Mouse (Mus musculus) MEL (cell line): ENCODE measurements at regions not wholly inside any gene's neighbourhood (a gene's known extent, or its start where the extent isn't known, plus 50 kb on each side); places are given as distances from the start of the nearest gene placed in this dataset.

Experiments used
- CTCF ChIP-seq, 3 experiments: IDR thresholded peaks in 2 of 3; conservative IDR thresholded peaks in 1 of 3; 2 replicates each; pipeline ENCODE4 v1.5.1; 2011 to 2012; ENCODE audit warnings: low read length in 3 of 3, low read depth in 2 of 3, mild to moderate bottlenecking in 2 of 3, improper control_type of control experiment in 1 of 3, inconsistent platforms in 1 of 3, mixed read lengths in 1 of 3, moderate library complexity in 1 of 3; ENCODE audit not compliant: control insufficient read depth in 1 of 3, insufficient read depth in 1 of 3, poor library complexity in 1 of 3, severe bottlenecking in 1 of 3
- GABPA ChIP-seq: IDR thresholded peaks from 2 replicates; pipeline ENCODE4 v1.6.1; 2012; ENCODE audit warnings: low read depth, mild to moderate bottlenecking, inconsistent platforms, low read length, improper control_type of control experiment, moderate library complexity
- GATA1 ChIP-seq: IDR thresholded peaks from 2 replicates; pipeline ENCODE4 v1.6.1; 2011; ENCODE audit warnings: low read depth, low read length, improper control_type of control experiment
- MAX ChIP-seq: IDR thresholded peaks from 2 replicates; pipeline ENCODE4 v1.6.1; 2011; ENCODE audit warnings: low read length, improper control_type of control experiment
- MAZ ChIP-seq: IDR thresholded peaks from 2 replicates; pipeline ENCODE4 v1.6.1; 2012; ENCODE audit warnings: low read depth, mild to moderate bottlenecking, inconsistent platforms, low read length, improper control_type of control experiment
- MEF2A ChIP-seq: IDR thresholded peaks from 2 replicates; pipeline ENCODE4 v1.6.1; 2014; ENCODE audit warnings: low read depth, mild to moderate bottlenecking, inconsistent platforms, low read length, improper control_type of control experiment; ENCODE audit not compliant: poor library complexity, insufficient replicate concordance, severe bottlenecking; ENCODE audit errors: extremely low read depth
- MXI1 ChIP-seq: IDR thresholded peaks from 2 replicates; pipeline ENCODE4 v1.6.1; 2011; ENCODE audit warnings: mild to moderate bottlenecking, low read depth, low read length, improper control_type of control experiment
- MYC ChIP-seq: IDR thresholded peaks from 2 replicates; pipeline ENCODE4 v1.6.1; 2011; ENCODE audit warnings: low read depth, mild to moderate bottlenecking, low read length, improper control_type of control experiment, moderate library complexity
- POLR2A ChIP-seq, 2 experiments: IDR thresholded peaks; 2 replicates each; pipeline ENCODE4 v1.6.1; 2011 to 2012; ENCODE audit warnings: low read length in 2 of 2, mild to moderate bottlenecking in 2 of 2, control low read depth in 1 of 2, improper control_type of control experiment in 1 of 2, low read depth in 1 of 2, moderate library complexity in 1 of 2; ENCODE audit not compliant: control insufficient read depth in 1 of 2, insufficient read depth in 1 of 2, poor library complexity in 1 of 2
- POLR2AphosphoS2 ChIP-seq: IDR thresholded peaks from 2 replicates; pipeline ENCODE4 v1.6.1; 2011; ENCODE audit warnings: low read length, improper control_type of control experiment
- RCOR1 ChIP-seq: IDR thresholded peaks from 2 replicates; pipeline ENCODE4 v1.6.1; 2012; ENCODE audit warnings: low read depth, mild to moderate bottlenecking, inconsistent platforms, low read length, improper control_type of control experiment
- ZNF384 ChIP-seq: IDR thresholded peaks from 2 replicates; pipeline ENCODE4 v1.6.1; 2012; ENCODE audit warnings: low read depth, mild to moderate bottlenecking, inconsistent platforms, low read length, improper control_type of control experiment

- no peak for TF ChIP-seq CTCF (IDR thresholded peaks at IDR 0.05 in 2 of 3, conservative IDR thresholded peaks at IDR 0.05 in 1 of 3; ENCODE audit: control insufficient read depth in 1 of 3, insufficient read depth in 1 of 3, low read depth in 2 of 3, low read length in 3 of 3, poor library complexity in 1 of 3, severe bottlenecking in 1 of 3)
- no peak for TF ChIP-seq MEF2A
- no peak for TF ChIP-seq RCOR1
- TF ChIP-seq POLR2A (IDR thresholded peaks at IDR 0.05; ENCODE audit: control insufficient read depth in 1 of 2, insufficient read depth in 1 of 2, low read depth in 1 of 2, low read length in 2 of 2, poor library complexity in 1 of 2): no peak
- no peak for TF ChIP-seq ZNF384
- no peak for TF ChIP-seq GABPA
- no peak for TF ChIP-seq GATA1
- TF ChIP-seq MAZ: no peak
- no peak for TF ChIP-seq MYC
- TF ChIP-seq POLR2AphosphoS2: no peak
- TF ChIP-seq MXI1: no peak
- TF ChIP-seq MAX: no peak
Measured at GRCm38 (mm10) chr4:88940670-88941069, 60.7 kb upstream of the Ifne start.
